Mouse (Mus musculus) limb, embryonic 14.5 days (tissue): ENCODE measurements around the gene Oaf. TPM values are rescaled to one million over a fixed set of nuclear protein-coding genes. Genes with fewer than 3 reads are reported as not detected.
A peak's percentile ranks its signal among the peaks of the same experiment; 100 is the strongest.

Source experiments
- ATAC-seq: fragments of 200-750 bp; cut with Nextera tagmentation; 2 replicates; pipeline ENCODE4 v1.8.0; 2017; ENCODE audit warnings: low read depth, moderate number of reproducible peaks, moderate TSS enrichment; ENCODE audit not compliant: low FRiP score
- DNase-seq: peaks from one replicate; pipeline ENCODE4 v3.0.0-alpha.2; 2015; ENCODE audit warnings: low spot score
- H3K27ac ChIP-seq: fragments of 300-500 bp; sonication (generic); replicated peaks from 2 replicates; pipeline ENCODE4 v1.5.1; 2014; ENCODE audit warnings: low read depth, mild to moderate bottlenecking, low read length, moderate library complexity, mixed read lengths
- H3K27me3 ChIP-seq: fragments of 300-500 bp; sonication (generic); 2 replicates; pipeline ENCODE4 v1.6.1; 2014; ENCODE audit warnings: low read length, mixed read lengths; ENCODE audit not compliant: control insufficient read depth, insufficient read depth
- H3K36me3 ChIP-seq: fragments of 300-500 bp; sonication (generic); 2 replicates; pipeline ENCODE4 v1.6.1; 2014; ENCODE audit warnings: mild to moderate bottlenecking, low read length, moderate library complexity, mixed read lengths; ENCODE audit not compliant: control insufficient read depth, insufficient read depth
- H3K4me1 ChIP-seq: fragments of 300-500 bp; sonication (generic); 2 replicates; pipeline ENCODE4 v1.6.1; 2014; ENCODE audit warnings: antibody characterized with exemption, low read length, mixed read lengths; ENCODE audit not compliant: control insufficient read depth, insufficient read depth
- H3K4me2 ChIP-seq: fragments of 300-500 bp; sonication (generic); replicated peaks from 2 replicates; pipeline ENCODE4 v1.6.1; 2014; ENCODE audit warnings: low read depth, mild to moderate bottlenecking, low read length, moderate library complexity; ENCODE audit not compliant: severe bottlenecking
- H3K4me3 ChIP-seq: fragments of 300-500 bp; sonication (generic); replicated peaks from 2 replicates; pipeline ENCODE4 v1.5.1; 2014; ENCODE audit warnings: low read length
- H3K9ac ChIP-seq: fragments of 300-500 bp; sonication (generic); 2 replicates; pipeline ENCODE4 v1.6.1; 2014; ENCODE audit warnings: mild to moderate bottlenecking, low read depth, low read length, moderate library complexity; ENCODE audit not compliant: severe bottlenecking
- H3K9me3 ChIP-seq: fragments of 300-500 bp; sonication (generic); 2 replicates; pipeline ENCODE4 v1.6.1; 2016; ENCODE audit warnings: low read length; ENCODE audit not compliant: control insufficient read depth
- POLR2A ChIP-seq: fragments of 200-500 bp; IDR thresholded peaks from 2 replicates; pipeline ENCODE4 v1.8.0; 2012; ENCODE audit warnings: inconsistent platforms, mild to moderate bottlenecking, moderate library complexity, borderline replicate concordance; ENCODE audit not compliant: insufficient read depth, insufficient read length; ENCODE audit errors: extremely low read depth
- WGBS: fragments of 180-500 bp; shearing (Covaris S2); extraction: QIAGEN DNeasy Blood & Tissue Kit; methylation state at CpG from one replicate; pipeline ENCODE4 v1.1.7; 2014; 5-methylcytosine and 5-hydroxymethylcytosine counted together
- polyA plus RNA-seq, 2 experiments: library from polyadenylated mRNA; depleted of rRNA in 1 of 2; stranded (reverse) in 1 of 2; unstranded in 1 of 2; fragments of >200 nt; fragmentation: Nextera tagmentation in 1 of 2; extraction: Ambion mirVana in 1 of 2; gene quantifications; 2 replicates each; pipeline versions ENCODE4 v1.2.1 to v1.2.3; 2012 to 2014

Oaf gene
- polyA plus RNA-seq, 2 experiments: 145 to 154 TPM

DNA sequence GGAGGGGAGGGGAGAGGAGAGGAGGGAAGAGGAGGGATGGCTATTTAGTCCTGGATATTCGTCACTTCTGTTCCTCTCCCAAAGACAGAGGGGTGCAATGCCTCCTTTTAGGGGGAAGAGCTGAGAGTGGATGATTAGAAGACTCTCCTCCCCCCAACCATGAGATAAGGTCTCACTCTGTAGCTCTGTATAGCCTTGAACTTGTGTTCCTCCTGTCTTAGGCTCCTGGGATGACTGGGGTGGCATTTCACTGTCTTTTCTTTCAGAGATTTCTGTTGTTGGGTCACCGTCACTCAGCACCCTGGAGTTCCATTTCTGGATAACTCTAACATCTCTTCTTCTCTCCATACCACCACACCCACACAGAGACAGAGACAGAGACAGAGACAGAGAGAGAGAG lies 1.5 kb downstream of the Oaf start:
- peak overlapping the region; percentile 87 for H3K9ac ChIP-seq
- H3K27ac ChIP-seq: no peak overlapping the region
- H3K4me3 ChIP-seq: peak overlapping the region; percentile 94
- WGBS: 16% methylated on average over 2 of the region's 2 CpGs
- TF ChIP-seq POLR2A: no peak
- DNase-seq: no peak
- no peak for ATAC-seq
- H3K4me1 ChIP-seq: peaks cover 36% of the 10 kb centered on the region
- no peaks in the 10 kb centered on the region for H3K27me3 ChIP-seq
- H3K9me3 ChIP-seq: no peaks in the 10 kb centered on the region
- peaks cover 32% of the 10 kb centered on the region for H3K36me3 ChIP-seq
- peak overlapping the region; percentile 64 for H3K4me2 ChIP-seq

DNA sequence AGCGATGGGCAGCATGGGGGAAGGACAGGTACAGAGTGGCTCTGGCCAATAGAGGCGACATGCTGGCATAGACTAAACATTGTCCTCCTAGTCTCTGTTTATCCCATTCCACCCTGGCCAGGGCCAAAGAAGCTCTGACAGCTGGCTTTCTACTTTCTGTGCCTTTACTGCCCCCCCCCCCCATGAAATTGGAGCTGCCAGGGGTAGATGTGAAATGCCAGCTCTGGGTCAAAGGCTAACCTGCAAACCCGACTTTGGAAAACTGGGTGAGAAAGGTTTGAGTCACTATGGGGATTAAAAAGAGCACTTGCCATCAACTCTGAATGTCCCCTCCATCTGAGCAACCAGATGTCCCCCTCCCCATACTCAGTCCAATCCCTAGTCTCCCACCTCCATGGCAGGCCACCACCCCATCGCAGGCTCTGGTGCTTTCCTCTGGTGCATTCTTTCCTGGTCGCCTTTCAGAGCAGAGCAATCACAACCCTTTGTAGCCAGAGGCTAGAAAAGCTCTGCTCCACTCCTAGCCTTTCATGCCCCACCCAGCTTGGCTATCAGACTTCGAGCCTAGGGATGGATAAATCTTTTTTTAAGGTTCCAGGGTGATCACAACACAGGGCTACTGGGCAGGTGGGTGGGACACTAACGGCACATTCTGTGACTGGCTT lies 2.5 kb downstream of the Oaf start:
- H3K4me2 ChIP-seq: peak overlapping the region; percentile 64
- H3K9me3 ChIP-seq: no peaks in the 10 kb centered on the region
- ATAC-seq: no peak
- TF ChIP-seq POLR2A: no peak
- H3K4me1 ChIP-seq: peaks cover 44% of the 10 kb centered on the region
- peak overlapping the region; percentile 94 for H3K4me3 ChIP-seq
- no peak overlapping the region for H3K27ac ChIP-seq
- WGBS: 28% methylated on average over 7 of the region's 7 CpGs
- no peaks in the 10 kb centered on the region for H3K27me3 ChIP-seq
- no peak for DNase-seq
- H3K36me3 ChIP-seq: peaks cover 34% of the 10 kb centered on the region
- H3K9ac ChIP-seq: peak overlapping the region; percentile 87

GRCm38 (mm10) chr9:43236576-43236975 lies 3.1 kb downstream of the Oaf start:
- Histone ChIP-seq H3K27me3 (no peaks in the 10 kb centered on the region), H3K9ac (no peak overlapping the region), H3K36me3 (peaks cover 38% of the 10 kb centered on the region), H3K9me3 (no peaks in the 10 kb centered on the region), H3K4me1 (peaks cover 47% of the 10 kb centered on the region), H3K27ac (no peak overlapping the region), H3K4me3 (0 out of 2 replicates have a peak overlapping the region, but pooled peaks have one; percentile 4), H3K4me2 (peak overlapping the region; percentile 64)
- DNase-seq: no peak
- no peak for TF ChIP-seq POLR2A
- ATAC-seq: no peak
- WGBS: 85% methylated on average over 7 of the region's 7 CpGs

DNA sequence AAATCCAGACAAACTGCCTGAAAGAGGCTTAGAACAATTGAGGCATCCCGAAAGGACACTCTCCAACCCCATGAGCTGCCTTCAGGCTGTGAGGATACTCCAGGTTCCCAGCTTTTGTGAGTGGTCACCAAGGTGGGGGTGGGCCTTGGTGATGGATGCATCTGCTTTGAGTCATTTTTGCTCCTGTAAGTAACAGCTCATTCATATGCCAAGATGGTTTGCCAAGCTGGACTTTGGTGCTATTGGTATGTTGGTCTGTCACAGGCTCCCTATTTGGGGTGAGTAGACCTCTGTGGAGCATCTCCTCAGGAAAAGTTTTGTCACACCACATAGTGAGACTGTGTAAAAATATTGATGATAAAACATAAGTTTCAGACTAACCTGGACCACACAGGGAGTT lies 3.6 kb downstream of the Oaf start:
- no peaks in the 10 kb centered on the region for H3K27me3 ChIP-seq
- TF ChIP-seq POLR2A: no peak
- DNase-seq: no peak
- 83% methylated on average over 1 of the region's 1 CpGs for WGBS
- peaks cover 42% of the 10 kb centered on the region for H3K36me3 ChIP-seq
- ATAC-seq: no peak
- no peak overlapping the region for H3K4me3 ChIP-seq
- H3K4me1 ChIP-seq: peaks cover 43% of the 10 kb centered on the region
- H3K27ac ChIP-seq: no peak overlapping the region
- H3K4me2 ChIP-seq: no peak overlapping the region
- H3K9me3 ChIP-seq: no peaks in the 10 kb centered on the region
- no peak overlapping the region for H3K9ac ChIP-seq

DNA sequence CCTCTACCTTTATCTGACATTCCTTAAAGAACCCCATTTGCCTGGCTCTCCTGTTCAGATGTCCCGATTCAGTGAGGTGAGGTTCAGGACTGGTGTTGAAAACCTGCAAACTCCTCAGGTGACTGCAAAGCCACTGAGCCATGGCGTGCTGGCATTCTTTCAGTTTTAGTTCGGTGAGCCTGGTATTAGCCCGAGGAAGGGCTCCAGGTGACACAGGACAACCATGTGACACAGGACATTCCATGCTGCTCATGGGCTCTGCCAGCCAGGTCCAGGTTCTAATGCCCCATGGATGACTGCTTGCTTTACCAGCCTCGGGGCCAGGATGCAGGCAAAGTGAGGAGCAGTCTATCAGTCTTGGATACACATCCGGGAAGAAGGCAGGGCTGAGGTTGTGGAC lies 4.4 kb downstream of the Oaf start:
- H3K36me3 ChIP-seq: peaks cover 49% of the 10 kb centered on the region
- H3K27ac ChIP-seq: no peak overlapping the region
- no peaks in the 10 kb centered on the region for H3K9me3 ChIP-seq
- H3K4me2 ChIP-seq: no peak overlapping the region
- H3K4me1 ChIP-seq: peaks cover 39% of the 10 kb centered on the region
- WGBS: 82% methylated on average over 6 of the region's 6 CpGs
- ATAC-seq (no peak), DNase-seq (no peak)
- no peak overlapping the region for H3K9ac ChIP-seq
- no peak overlapping the region for H3K4me3 ChIP-seq
- H3K27me3 ChIP-seq: no peaks in the 10 kb centered on the region
- no peak for TF ChIP-seq POLR2A
